Mouse (Mus musculus) limb, embryonic 12.5 days (tissue): ENCODE measurements at regions not wholly inside any gene's neighbourhood (a gene's known extent, or its start where the extent isn't known, plus 50 kb on each side); places are given as distances from the start of the nearest gene placed in this dataset.
"Not testable (repeated sequence)": the region's sequence is repeated elsewhere in the genome, so short reads cannot be mapped to it uniquely, and the experiment has no call there.

ENCODE experiments used
- ATAC-seq: fragments of 200-750 bp; cut with Nextera tagmentation; 2 replicates; pipeline ENCODE4 v1.8.0; 2017; ENCODE audit warnings: low read depth, moderate TSS enrichment; ENCODE audit not compliant: insufficient number of reproducible peaks, insufficient read depth, low FRiP score, low TSS enrichment
- H3K27ac ChIP-seq: fragments of 300-500 bp; sonication (generic); 2 replicates; pipeline ENCODE4 v1.5.1; 2016; ENCODE audit warnings: mild to moderate bottlenecking, moderate library complexity
- H3K27me3 ChIP-seq: fragments of 300-500 bp; sonication (generic); 2 replicates; pipeline ENCODE4 v1.6.1; 2016; ENCODE audit warnings: mild to moderate bottlenecking, moderate library complexity
- H3K36me3 ChIP-seq: fragments of 300-500 bp; sonication (generic); 2 replicates; pipeline ENCODE4 v1.6.1; 2016; ENCODE audit warnings: mild to moderate bottlenecking, moderate library complexity
- H3K4me1 ChIP-seq: fragments of 300-500 bp; sonication (generic); replicated peaks from 2 replicates; pipeline ENCODE4 v1.6.1; 2016
- H3K4me2 ChIP-seq: fragments of 300-500 bp; sonication (generic); 2 replicates; pipeline ENCODE4 v1.6.1; 2016; ENCODE audit warnings: mild to moderate bottlenecking, moderate library complexity
- H3K4me3 ChIP-seq: fragments of 300-500 bp; sonication (generic); replicated peaks from 2 replicates; pipeline ENCODE4 v1.5.1; 2016; ENCODE audit warnings: mild to moderate bottlenecking
- H3K9ac ChIP-seq: fragments of 300-500 bp; sonication (generic); replicated peaks from 2 replicates; pipeline ENCODE4 v1.6.1; 2016; ENCODE audit warnings: mild to moderate bottlenecking, moderate library complexity
- H3K9me3 ChIP-seq: fragments of 300-500 bp; sonication (generic); 2 replicates; pipeline ENCODE4 v1.6.1; 2016; ENCODE audit warnings: mild to moderate bottlenecking, moderate library complexity
- WGBS: fragments of 180-500 bp; shearing (Covaris S2); methylation state at CpG from one replicate; pipeline ENCODE4 v1.1.7; 2016; 5-methylcytosine and 5-hydroxymethylcytosine counted together

GRCm38 (mm10) chr5:76081379-76081778 is 58.7 kb upstream of the Srd5a3 start:
- ATAC-seq, H3K4me3 ChIP-seq, H3K4me2 ChIP-seq, H3K4me1 ChIP-seq, H3K36me3 ChIP-seq, H3K27ac ChIP-seq, H3K9ac ChIP-seq, H3K9me3 ChIP-seq, H3K27me3 ChIP-seq: not testable (repeated sequence)
- 97% methylated on average over 2 of the region's 2 CpGs for WGBS

GRCm38 (mm10) chr5:76080429-76080828 is 59.6 kb upstream of the Srd5a3 start:
- Histone ChIP-seq H3K4me1 (peaks cover 2% of the 10 kb centered on the region; the same call in 1 of the 2 replicates), H3K27ac (no peak overlapping the region), H3K36me3 (no peaks in the 10 kb centered on the region), H3K9me3 (no peaks in the 10 kb centered on the region), H3K4me3 (no peak overlapping the region), H3K9ac (no peak overlapping the region), H3K27me3 (no peaks in the 10 kb centered on the region), H3K4me2 (no peak overlapping the region)
- 87% methylated on average over 8 of the region's 8 CpGs for WGBS
- ATAC-seq: no peak

- no peak for ATAC-seq
- Histone ChIP-seq H3K4me1 (peaks cover 4% of the 10 kb centered on the region; the same call in 1 of the 2 replicates), H3K27ac (no peak overlapping the region), H3K27me3 (no peaks in the 10 kb centered on the region), H3K36me3 (no peaks in the 10 kb centered on the region), H3K9ac (no peak overlapping the region), H3K4me3 (no peak overlapping the region), H3K4me2 (no peak overlapping the region), H3K9me3 (no peaks in the 10 kb centered on the region)
- 84% methylated on average over 11 of the region's 11 CpGs for WGBS
Observed at GRCm38 (mm10) chr5:76079204-76080025, 60.7 kb upstream of the Srd5a3 start.

- H3K9ac ChIP-seq: no peak overlapping the region
- 84% methylated on average over 1 of the region's 1 CpGs for WGBS
- no peak overlapping the region for H3K4me2 ChIP-seq
- H3K9me3 ChIP-seq: no peaks in the 10 kb centered on the region
- H3K27ac ChIP-seq: no peak overlapping the region
- peaks cover 4% of the 10 kb centered on the region; the same call in 1 of the 2 replicates for H3K4me1 ChIP-seq
- no peak for ATAC-seq
- H3K36me3 ChIP-seq: no peaks in the 10 kb centered on the region
- H3K27me3 ChIP-seq: no peaks in the 10 kb centered on the region
- H3K4me3 ChIP-seq: no peak overlapping the region
Observed at GRCm38 (mm10) chr5:76078485-76078884, 61.6 kb upstream of the Srd5a3 start.

DNA sequence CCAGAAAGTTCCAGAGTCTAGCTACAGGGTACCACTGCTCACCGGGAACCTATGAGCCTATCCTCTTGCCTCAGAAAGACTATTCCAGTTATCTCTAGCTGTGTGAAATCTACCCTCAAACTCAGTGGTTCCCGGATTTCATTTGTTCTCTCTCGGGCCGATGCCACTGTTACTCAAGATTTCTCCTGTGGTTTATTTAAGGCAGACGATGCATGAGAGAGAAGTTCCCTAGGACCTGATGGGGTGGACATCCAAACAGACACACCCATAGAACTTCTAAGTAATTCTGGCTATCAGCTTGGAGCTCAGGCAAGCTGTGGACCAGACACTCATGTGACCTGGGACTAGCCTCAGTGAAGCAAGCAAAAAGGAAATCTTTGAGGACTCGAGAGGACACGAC is 63.8 kb upstream of the Srd5a3 start:
- Histone ChIP-seq H3K4me3 (no peak overlapping the region), H3K9ac (no peak overlapping the region), H3K4me2 (no peak overlapping the region), H3K4me1 (peaks cover 4% of the 10 kb centered on the region; the same call in 1 of the 2 replicates), H3K27me3 (no peaks in the 10 kb centered on the region), H3K27ac (no peak overlapping the region), H3K36me3 (no peaks in the 10 kb centered on the region), H3K9me3 (no peaks in the 10 kb centered on the region)
- 90% methylated on average over 7 of the region's 7 CpGs for WGBS
- no peak for ATAC-seq

GRCm38 (mm10) chr5:76075401-76075800 is 64.7 kb upstream of the Srd5a3 start:
- H3K4me3 ChIP-seq: no peak overlapping the region
- no peaks in the 10 kb centered on the region for H3K36me3 ChIP-seq
- ATAC-seq: no peak
- H3K9ac ChIP-seq: no peak overlapping the region
- H3K4me1 ChIP-seq: peaks cover 4% of the 10 kb centered on the region; the same call in 1 of the 2 replicates
- H3K27me3 ChIP-seq: no peaks in the 10 kb centered on the region
- no peak overlapping the region for H3K27ac ChIP-seq
- H3K4me2 ChIP-seq: peak overlapping the region; percentile 34
- H3K9me3 ChIP-seq: no peaks in the 10 kb centered on the region
- 35% methylated on average over 8 of the region's 8 CpGs for WGBS

DNA sequence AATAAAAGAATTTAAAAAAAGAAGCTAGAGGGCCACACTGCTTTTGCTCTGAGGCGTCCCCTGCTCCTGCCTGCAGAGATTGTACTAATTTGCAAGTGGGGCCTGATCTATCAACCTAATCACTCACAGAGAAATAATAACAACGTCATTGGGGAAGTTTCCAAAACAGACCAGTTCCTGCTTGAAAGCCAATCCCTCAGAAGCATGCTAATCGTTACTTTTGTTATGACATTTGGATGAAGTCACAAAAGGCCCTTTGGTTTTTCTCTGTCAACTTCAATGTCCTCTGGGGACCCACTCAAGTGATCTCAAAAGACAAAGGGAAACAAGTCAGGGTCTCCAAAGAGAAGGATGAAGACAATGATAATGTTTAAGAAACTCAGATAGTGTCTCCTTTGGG is 72.2 kb upstream of the Srd5a3 start:
- Histone ChIP-seq H3K9ac (no peak overlapping the region), H3K36me3 (no peaks in the 10 kb centered on the region), H3K4me3 (no peak overlapping the region), H3K27ac (no peak overlapping the region), H3K27me3 (peaks cover 10% of the 10 kb centered on the region; the same call in 1 of the 2 replicates), H3K4me1 (peaks cover 19% of the 10 kb centered on the region), H3K4me2 (no peak overlapping the region), H3K9me3 (no peaks in the 10 kb centered on the region)
- no peak for ATAC-seq
- WGBS: 45% methylated on average over 3 of the region's 3 CpGs

DNA sequence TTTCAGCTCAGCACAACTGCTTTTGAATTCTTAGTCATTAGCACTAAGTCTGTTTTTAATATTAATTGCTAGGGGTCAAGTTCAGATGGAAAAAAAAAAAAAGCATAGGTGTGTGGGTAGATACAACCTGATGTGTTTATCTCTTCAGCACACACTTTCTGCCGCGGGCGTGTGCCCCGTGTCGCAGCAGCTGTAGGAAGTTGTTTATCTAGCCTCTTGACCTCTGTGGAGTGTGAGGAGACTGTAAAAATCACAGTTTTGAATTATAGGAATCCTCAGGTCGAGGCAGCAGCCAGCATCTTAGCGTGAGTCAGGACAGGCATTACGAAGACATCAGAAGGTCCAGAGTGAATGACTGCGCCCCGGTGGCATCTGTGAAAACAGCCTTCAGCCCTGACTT is 72.8 kb upstream of the Srd5a3 start:
- H3K27me3 ChIP-seq: peaks cover 10% of the 10 kb centered on the region; the same call in 1 of the 2 replicates
- no peak overlapping the region for H3K9ac ChIP-seq
- 20% methylated on average over 10 of the region's 10 CpGs for WGBS
- H3K4me2 ChIP-seq: peak overlapping the region; percentile 0; the same call in 1 of the 2 replicates
- H3K27ac ChIP-seq: no peak overlapping the region
- no peak overlapping the region for H3K4me3 ChIP-seq
- no peaks in the 10 kb centered on the region for H3K9me3 ChIP-seq
- no peaks in the 10 kb centered on the region for H3K36me3 ChIP-seq
- no peak for ATAC-seq
- peaks cover 19% of the 10 kb centered on the region for H3K4me1 ChIP-seq

DNA sequence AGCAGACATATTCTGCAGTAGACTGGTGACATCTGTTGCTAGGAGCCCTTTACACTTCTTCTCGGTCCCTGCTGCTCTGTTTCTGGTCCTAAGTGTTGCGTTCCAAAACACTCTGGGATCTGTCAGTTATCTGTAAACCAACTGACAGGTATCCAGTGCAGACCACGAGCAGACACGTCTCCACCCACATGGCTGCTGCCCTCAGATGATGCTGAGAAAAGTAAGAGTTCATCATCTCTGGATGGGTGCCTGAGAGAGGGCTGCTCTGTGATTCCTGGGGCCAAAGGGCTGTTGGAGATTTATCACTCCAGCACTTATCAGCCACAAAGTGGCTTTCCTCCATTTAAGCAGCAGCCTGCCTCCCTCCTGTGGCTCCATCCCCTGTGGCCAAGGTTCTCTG is 74.3 kb upstream of the Srd5a3 start:
- Histone ChIP-seq H3K4me2 (no peak overlapping the region), H3K27me3 (peaks cover 10% of the 10 kb centered on the region; the same call in 1 of the 2 replicates), H3K36me3 (no peaks in the 10 kb centered on the region), H3K4me3 (no peak overlapping the region), H3K9ac (no peak overlapping the region), H3K9me3 (no peaks in the 10 kb centered on the region), H3K4me1 (peaks cover 19% of the 10 kb centered on the region), H3K27ac (no peak overlapping the region)
- ATAC-seq: no peak
- WGBS: 14% methylated on average over 4 of the region's 4 CpGs

DNA sequence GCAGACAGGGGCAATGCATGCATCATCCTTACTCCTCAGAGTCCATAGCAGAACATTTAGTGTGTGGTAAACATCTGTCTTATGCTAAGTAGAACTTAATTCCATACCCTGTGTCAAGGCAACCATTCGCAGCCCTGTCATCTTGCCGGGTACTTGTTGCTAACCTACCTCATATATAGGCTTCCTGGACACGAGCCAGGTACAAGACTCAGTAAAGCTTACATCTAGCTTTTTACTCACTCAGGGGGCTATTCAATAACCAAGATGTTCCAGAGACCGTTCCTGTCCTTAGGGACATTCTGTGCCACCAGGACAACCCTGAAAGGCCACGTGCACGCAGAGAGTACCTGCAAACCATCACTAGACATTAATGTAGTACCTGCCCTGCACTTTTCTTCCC is 74.8 kb upstream of the Srd5a3 start:
- H3K27me3 ChIP-seq: peaks cover 10% of the 10 kb centered on the region; the same call in 1 of the 2 replicates
- ATAC-seq: no peak
- 69% methylated on average over 6 of the region's 6 CpGs for WGBS
- H3K4me1 ChIP-seq: peaks cover 19% of the 10 kb centered on the region
- no peak overlapping the region for H3K27ac ChIP-seq
- no peaks in the 10 kb centered on the region for H3K36me3 ChIP-seq
- H3K9ac ChIP-seq: no peak overlapping the region
- no peak overlapping the region for H3K4me2 ChIP-seq
- no peaks in the 10 kb centered on the region for H3K9me3 ChIP-seq
- H3K4me3 ChIP-seq: no peak overlapping the region

DNA sequence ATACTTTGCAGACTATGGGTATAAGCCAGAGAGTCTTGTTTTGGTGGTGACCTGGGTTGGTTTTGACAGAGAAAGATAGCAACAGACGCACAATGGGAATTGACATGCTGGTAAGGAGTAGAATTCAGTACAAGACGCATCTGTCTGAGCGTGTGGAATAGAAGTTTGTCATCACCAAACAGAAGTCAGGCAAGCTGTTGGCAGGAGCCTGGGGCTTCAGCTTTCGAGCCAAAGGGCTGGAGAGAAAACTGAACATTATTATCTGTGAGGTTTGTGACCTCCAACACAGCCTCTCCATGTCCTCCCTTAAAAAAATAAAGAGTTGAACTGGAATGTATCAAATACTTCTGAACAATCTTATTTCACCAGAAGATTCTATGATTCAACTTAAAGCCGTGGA is 75.4 kb upstream of the Srd5a3 start:
- no peaks in the 10 kb centered on the region for H3K9me3 ChIP-seq
- H3K27ac ChIP-seq: no peak overlapping the region
- no peak for ATAC-seq
- no peak overlapping the region for H3K4me3 ChIP-seq
- no peak overlapping the region for H3K4me2 ChIP-seq
- H3K36me3 ChIP-seq: no peaks in the 10 kb centered on the region
- peaks cover 10% of the 10 kb centered on the region; the same call in 1 of the 2 replicates for H3K27me3 ChIP-seq
- H3K4me1 ChIP-seq: peaks cover 19% of the 10 kb centered on the region
- no peak overlapping the region for H3K9ac ChIP-seq
- 76% methylated on average over 5 of the region's 5 CpGs for WGBS

DNA sequence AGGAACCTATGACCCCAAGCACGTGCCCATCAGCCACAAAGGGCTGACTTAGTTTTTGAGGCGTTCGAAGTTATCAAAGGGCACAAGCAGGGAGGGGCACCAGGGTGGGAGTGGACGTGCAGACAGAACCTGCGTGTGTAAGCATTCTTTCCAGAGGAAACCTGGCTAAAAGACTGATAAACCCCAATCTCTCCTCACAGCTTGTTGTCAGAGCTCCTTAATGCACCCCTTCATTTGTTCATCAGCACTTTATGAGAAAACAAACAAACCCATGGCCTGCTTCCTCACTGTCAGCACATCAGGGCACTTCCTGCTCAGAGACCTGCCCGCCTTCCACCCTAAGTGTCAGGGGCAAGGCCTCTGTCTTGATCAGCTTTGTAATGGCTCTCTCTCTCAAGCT is 76.6 kb upstream of the Srd5a3 start:
- H3K9me3 ChIP-seq: no peaks in the 10 kb centered on the region
- H3K4me3 ChIP-seq: no peak overlapping the region
- peaks cover 15% of the 10 kb centered on the region; the same call in 1 of the 2 replicates for H3K27me3 ChIP-seq
- no peak overlapping the region for H3K27ac ChIP-seq
- no peak overlapping the region for H3K9ac ChIP-seq
- no peak overlapping the region for H3K4me2 ChIP-seq
- H3K4me1 ChIP-seq: peaks cover 19% of the 10 kb centered on the region
- WGBS: 48% methylated on average over 6 of the region's 6 CpGs
- no peak for ATAC-seq
- no peaks in the 10 kb centered on the region for H3K36me3 ChIP-seq
